Mouse (Mus musculus): ENCODE data around the gene Plxnb3. TPM values are rescaled to one million over a fixed set of nuclear protein-coding genes. Genes with fewer than 3 reads are reported as not detected.
A peak's percentile ranks its signal among the peaks of the same experiment; 100 is the strongest.

Gene Plxnb3
- total RNA-seq, 2 experiments from 2014 or later = 21.9 to 23.5 TPM

DNA sequence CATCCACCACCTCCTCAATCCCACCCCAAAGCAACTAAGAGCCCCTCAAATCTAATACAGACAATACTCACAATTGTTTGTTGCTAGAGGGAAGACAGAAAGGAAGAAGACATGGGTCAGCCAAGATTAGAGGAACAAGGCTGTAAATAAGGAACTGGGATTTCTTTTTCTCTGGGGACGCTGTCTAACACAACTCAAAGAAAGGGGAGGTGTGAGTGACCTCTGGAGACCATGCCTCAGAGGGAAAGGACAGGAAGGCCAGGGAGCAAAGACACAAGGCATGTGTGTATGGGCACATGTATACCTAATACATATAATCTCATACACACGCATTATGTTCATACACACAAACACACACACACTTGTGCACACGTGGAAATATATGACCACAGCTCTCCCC, 25.3 kb downstream of the Plxnb3 start:
- DNase-seq (ENCODE audit: low spot score in 2 of 2) = no peak

DNA sequence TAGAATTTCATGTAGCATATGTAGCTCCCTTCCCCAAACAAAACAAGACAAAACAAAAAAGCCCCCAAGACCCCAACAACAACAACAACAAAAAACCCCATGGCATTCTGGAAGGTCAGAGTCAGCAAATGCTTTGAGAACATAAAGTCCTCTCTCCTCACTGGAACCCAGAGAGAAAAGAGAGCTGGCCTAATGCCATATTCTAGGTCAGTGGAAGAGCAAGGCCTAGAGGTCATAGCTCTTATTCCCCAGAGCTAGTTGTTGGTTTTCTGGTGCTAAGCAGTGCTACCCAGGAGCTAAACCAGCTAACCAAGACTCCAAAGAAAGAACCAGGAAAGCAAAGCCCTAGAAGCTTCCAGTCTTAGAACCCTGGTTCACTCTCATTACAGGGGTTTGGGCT, 28.8 kb downstream of the Plxnb3 start:
- no peak for DNase-seq (ENCODE audit: low spot score in 2 of 2)

DNA sequence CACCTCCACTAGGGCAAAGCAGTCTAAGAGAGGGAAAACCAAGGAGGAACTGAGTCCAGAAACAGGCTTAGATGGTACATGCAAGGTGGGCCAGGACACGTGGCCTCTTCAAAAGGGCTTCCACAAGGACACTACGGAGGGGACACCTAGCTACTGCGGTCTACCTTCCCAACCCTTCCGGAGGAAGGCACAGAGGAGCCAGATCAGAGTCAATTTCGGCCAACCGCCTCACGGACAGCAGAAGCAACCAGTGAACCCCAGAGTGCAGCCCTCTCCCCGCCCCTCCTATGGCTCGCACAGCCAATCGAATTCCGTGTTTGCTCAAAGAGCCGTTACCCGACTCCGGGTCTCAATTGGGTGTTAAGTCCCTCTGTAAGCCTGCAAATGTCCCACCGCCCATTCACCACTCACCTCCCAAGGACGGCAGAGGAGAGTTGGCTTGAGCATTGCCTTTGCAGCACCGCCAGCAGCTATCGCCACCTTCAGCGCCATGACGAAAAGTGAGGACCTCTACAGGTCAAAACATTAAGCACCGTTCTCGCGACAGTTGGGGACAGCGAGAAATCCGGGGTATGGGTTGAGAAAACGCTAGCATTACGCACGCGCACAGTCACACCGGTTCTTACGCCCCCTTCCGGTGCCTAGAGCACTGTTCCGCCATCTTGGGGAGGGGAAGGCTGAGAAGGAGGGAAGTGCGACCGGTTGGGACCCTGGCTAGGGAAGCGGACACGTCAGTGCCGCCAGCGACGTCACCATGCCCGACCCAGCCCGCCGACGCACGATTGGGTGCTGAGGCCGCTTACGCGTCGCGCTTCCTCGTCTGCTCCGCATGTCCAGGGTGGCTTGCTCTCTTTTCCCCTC, 29.7 kb downstream of the Plxnb3 start, which contains the start of the genes Idh3g and Ssr4:
Gene Idh3g (minus strand): TSS at position 534 of the 861 bp plus-strand sequence.
Gene Ssr4 (plus strand): TSS at position 665 of the 861 bp plus-strand sequence.
- peak; percentile 92 to 95 for DNase-seq (ENCODE audit: low spot score in 2 of 2)

DNA sequence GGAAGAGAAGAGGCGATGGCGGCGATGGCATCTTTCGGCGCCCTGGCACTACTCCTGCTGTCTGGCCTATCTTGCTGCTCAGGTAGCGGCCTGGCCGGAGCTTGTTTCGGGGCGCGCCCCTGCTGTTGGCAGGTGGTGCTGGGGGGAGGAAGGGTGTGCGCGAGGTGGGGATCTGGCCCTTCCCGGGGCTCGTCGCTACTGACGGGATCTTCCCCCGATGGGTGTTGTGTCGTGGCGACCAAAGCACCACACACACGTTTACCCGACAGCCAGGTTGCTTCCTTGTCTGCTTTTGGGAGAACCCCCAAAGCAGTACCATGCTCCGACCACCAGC, 30.3 kb downstream of the Plxnb3 start:
- no peak for DNase-seq (ENCODE audit: low spot score in 2 of 2)

DNA sequence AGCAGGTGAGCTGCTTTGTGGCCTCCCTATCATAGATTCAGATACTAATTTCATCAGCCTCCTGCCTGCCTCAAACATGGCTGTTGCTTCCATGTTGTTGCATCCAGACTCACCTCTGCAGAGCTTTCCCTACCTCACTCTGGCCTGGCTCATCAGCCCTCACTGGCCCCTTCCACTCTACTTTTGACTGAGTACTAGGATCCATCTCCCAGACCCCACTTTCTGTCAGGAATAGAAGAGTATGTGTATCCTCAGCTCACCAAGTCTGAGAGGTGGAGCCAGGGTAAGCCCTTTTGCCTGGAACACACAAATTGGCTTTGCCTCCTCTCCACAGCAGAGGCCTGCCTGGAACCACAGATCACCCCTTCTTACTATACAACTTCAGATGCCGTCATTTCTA, 31.6 kb downstream of the Plxnb3 start:
- DNase-seq (ENCODE audit: low spot score in 2 of 2) = no peak

DNA sequence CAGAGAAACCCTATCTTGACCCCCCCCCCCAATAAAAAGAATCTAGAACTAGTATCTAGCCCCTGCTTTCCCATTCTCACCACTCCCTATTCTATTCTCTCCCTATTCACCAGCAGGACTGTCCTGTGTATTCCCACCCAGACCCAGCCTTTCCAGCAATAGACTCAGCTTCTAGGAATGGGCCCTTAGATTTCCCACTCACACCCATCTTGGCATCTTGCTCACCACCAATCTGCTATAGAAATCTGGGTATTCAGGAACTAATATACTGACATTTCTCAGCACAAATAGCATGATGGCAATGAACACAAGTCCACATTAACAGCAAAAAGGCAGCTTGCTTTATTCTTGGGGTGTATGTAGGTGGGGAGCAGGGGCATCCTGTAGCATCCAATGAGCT, 36.1 kb downstream of the Plxnb3 start:
- DNase-seq (ENCODE audit: low spot score in 2 of 2) = no peak

DNA sequence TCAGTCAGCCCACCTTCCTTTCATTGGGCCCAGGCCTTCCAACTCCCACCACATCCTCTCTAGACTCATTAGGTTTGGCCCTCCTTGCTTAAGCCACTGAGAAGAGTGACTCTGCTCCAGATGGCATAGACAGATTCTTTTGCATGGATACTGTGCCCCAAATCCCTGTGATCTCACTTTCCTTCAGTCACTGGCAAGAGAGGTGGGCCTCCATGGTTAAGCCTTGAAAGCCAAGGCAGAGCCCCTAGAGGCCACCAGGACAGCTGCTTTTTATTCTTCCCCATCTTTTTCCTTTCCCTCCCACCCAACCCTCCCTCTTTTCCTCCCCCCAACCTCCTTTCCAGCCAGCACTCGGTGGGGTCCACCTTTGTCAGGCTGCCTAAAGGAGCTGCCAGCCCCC, 36.6 kb downstream of the Plxnb3 start:
- no peak for DNase-seq (ENCODE audit: low spot score in 2 of 2)

DNA sequence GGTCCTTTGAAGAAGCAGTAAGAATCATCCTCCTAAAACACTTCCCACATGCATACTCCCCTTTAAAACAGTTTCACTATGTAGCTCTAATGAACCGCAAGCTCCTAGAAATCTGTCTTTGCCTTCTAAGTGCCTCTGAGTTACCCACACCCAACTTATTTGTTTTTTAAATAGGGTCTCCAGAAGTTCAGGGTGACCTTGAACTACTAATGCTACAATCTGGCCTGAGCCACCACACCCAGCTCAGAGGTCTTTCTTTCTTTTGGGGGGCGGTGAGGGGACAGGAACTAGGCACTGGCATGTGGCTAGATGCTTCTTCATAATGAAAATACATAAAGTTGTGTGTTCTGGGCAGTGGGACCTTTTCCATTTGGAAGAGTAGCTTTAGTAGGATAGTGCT, 40.6 kb downstream of the Plxnb3 start:
- DNase-seq (ENCODE audit: low spot score in 2 of 2) = no peak

DNA sequence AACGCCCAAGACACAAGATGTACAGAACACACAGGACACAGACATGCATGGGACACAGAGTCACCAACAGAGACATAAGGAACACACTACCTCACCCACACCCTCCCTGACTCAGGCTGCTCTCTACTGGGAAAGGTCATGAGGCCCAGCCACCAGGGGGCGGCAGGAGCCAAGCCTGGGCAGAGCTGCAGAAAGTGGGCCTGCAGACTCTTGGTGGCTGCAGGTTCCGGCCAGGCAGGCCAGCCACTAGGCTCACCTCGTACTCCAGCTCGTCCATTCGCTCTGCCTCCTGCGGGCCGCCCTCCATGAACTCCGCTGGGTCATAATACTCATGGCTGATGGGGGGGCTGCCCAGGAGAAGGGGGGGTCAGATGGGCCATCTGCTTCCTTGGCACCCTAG, 41.6 kb downstream of the Plxnb3 start:
- peak in 1 of 2 experiments; percentile 54 for DNase-seq (ENCODE audit: low spot score in 2 of 2)

DNA sequence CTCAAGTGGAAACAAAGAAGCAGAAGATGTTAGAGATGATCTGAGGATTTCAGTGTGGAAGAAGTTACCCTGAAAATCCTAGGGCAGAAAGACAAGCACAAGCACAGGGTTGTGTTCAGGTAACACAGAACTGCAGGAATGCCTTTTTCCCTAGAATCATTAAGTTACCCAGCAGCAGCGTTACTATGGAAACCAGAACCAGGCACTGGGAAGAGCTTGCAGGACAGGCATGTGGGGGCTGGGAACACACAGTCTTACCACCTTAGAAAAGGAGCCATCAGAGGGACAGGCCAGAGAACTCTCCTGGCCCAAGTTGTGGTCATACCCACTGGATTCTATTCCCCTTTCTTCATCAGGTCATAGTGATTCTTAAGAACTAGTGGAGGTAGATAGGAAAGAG, 48.9 kb downstream of the Plxnb3 start:
- DNase-seq (ENCODE audit: low spot score in 2 of 2) = no peak

DNA sequence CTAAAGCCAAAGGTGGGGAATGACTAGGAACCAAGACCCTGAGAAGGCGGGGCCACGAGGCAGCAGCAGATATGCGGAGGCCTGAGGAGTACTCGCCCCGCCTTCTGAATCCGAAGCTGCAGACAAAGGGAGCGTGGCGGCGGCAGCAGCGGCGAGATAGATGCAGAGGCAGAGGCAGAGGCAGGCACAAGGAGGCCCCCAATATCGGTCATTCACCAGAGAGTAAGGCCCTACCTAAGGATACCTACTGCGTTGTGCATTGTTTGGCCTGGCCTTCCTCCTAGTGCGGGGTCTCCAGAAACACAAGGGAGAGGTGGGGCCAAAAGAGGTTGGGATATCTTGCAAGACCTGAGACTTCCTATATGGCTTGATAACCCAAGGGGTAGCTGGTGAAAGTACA, 58.2 kb downstream of the Plxnb3 start:
- no peak for DNase-seq (ENCODE audit: low spot score in 2 of 2)

DNA sequence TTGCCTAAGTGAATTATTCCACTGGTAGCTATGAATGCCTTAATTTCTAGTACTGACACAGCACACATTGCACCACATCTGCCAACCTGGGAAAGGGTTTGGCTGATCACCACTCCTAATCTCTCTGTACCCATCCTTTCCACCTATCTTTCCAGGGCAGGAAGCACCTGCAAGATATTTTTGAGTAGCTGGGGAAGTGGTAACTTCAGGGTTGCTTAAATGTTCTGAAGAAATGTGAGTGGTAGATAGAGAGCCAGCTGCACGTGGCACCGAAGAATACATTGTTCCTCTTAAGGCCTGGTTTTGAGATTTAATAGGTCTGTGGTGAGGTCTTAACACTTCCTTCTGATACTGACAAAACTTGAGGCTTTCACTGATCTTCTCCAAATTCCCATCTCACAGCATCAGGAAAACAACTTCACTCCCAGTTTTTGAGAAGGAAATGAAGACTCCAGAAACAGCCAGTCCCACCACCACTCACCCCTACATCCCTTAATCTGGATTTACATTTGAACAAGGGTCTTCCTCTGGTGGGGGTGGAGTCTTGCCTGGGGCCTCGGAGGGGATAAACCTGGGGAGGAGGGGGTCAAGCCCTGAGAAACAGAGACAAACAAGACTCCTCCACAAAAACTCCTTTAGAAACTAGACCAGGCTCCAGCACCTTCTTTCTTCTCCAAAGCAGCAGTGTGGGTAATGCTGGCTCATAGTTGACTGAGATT, 59.9 kb downstream of the Plxnb3 start:
- DNase-seq (ENCODE audit: low spot score in 2 of 2) = no peak

Other genes starting within 250 kb of the Plxnb3 start
- gene Dusp9, start 117.7 kb upstream of the Plxnb3 start, total RNA-seq (2021) = 1 to 10 TPM in 1 of 2 experiments, under 1 TPM in 1; 0.85 to 1.0 TPM
- 100 to 1,000 TPM; 108 to 118 TPM for gene Pnck, start 97.0 kb upstream of the Plxnb3 start, total RNA-seq (2021)
- 100 to 1,000 TPM in 1 of 2 experiments, 10 to 100 TPM in 1; 93.6 to 111 TPM for gene Slc6a8, start 83.9 kb upstream of the Plxnb3 start, total RNA-seq (2021)
- 10 to 100 TPM; 69.6 to 70.9 TPM for gene Bcap31, start 40.9 kb upstream of the Plxnb3 start, total RNA-seq (2021)
- gene Abcd1, start 40.5 kb upstream of the Plxnb3 start, total RNA-seq (2021) = 10 to 100 TPM; 15.7 to 16.1 TPM
- 1 to 10 TPM; 7.0 to 7.8 TPM for gene Srpk3, start 17.3 kb downstream of the Plxnb3 start, total RNA-seq (2021)
- 100 to 1,000 TPM; 166 TPM for gene Idh3g, start 29.8 kb downstream of the Plxnb3 start, total RNA-seq (2021)
- 100 to 1,000 TPM; 100 to 103 TPM for gene Ssr4, start 29.9 kb downstream of the Plxnb3 start, total RNA-seq (2021)
- 100 to 1,000 TPM in 1 of 2 experiments, 10 to 100 TPM in 1; 94.8 to 104 TPM for gene Pdzd4, start 67.9 kb downstream of the Plxnb3 start, total RNA-seq (2021)
- gene Avpr2, start 135.0 kb downstream of the Plxnb3 start, total RNA-seq (2021) = not detected
- 100 to 1,000 TPM; 213 to 217 TPM for gene L1cam, start 139.0 kb downstream of the Plxnb3 start, total RNA-seq (2021)
- gene Arhgap4, start 164.8 kb downstream of the Plxnb3 start, total RNA-seq (2021) = 1 to 10 TPM; 4.1 to 5.0 TPM
- gene Naa10, start 164.9 kb downstream of the Plxnb3 start, total RNA-seq (2021) = 10 to 100 TPM; 62.8 to 70.1 TPM
- 1 to 10 TPM; 5.5 to 6.3 TPM for gene Renbp, start 173.8 kb downstream of the Plxnb3 start, total RNA-seq (2021)
- 10 to 100 TPM; 72.6 to 76.3 TPM for gene Hcfc1, start 209.3 kb downstream of the Plxnb3 start, total RNA-seq (2021)